Mouse (Mus musculus) midbrain, embryonic 13.5 days (tissue): ENCODE measurements around the gene Meioc. TPM values are rescaled to one million over a fixed set of nuclear protein-coding genes. Genes with fewer than 3 reads are reported as not detected.

ENCODE experiments used
- microRNA-seq: library from miRNA; unstranded; fragments of <30 nt; microRNA quantifications from one replicate; pipeline ENCODE4, GENCODE M21; 2016
- polyA plus RNA-seq: library from polyadenylated mRNA; unstranded; fragments of >200 nt; fragmentation: Nextera tagmentation; extraction: Ambion mirVana; gene quantifications from 2 replicates; pipeline ENCODE4 v1.2.1, GENCODE M21; 2015

Meioc gene
- polyA plus RNA-seq, 1 experiment from 2014 or later: 0.05 TPM

Small RNA genes lying within 50 kb of the gene (microRNA-seq; reads per million reads assigned to microRNA genes)
- not detected for gene Gm22920

Other genes starting within 250 kb of the Meioc start
- gene Grn, start 233.4 kb upstream of the Meioc start, polyA plus RNA-seq: 57.4 and 61.8 TPM in 2 replicates
- gene Fam171a2, start 216.0 kb upstream of the Meioc start, polyA plus RNA-seq: 10.9 and 18.4 TPM in 2 replicates
- gene Itga2b, start 193.6 kb upstream of the Meioc start, polyA plus RNA-seq: 4.9 and 6.0 TPM in 2 replicates
- gene Gpatch8, start 107.3 kb upstream of the Meioc start, polyA plus RNA-seq: 84.5 and 87.6 TPM in 2 replicates
- gene Gm11627, start 84.3 kb upstream of the Meioc start, polyA plus RNA-seq: 4.2 and 5.3 TPM in 2 replicates
- gene Fzd2, start 59.3 kb upstream of the Meioc start, polyA plus RNA-seq: 10.8 and 13.2 TPM in 2 replicates
- 41.6 and 49.1 TPM in 2 replicates for gene Ccdc43, start 34.1 kb downstream of the Meioc start, polyA plus RNA-seq
- 31.8 and 32.8 TPM in 2 replicates for gene Adam11, start 97.7 kb downstream of the Meioc start, polyA plus RNA-seq
- 49.6 and 53.3 TPM in 2 replicates for gene Gjc1, start 156.0 kb downstream of the Meioc start, polyA plus RNA-seq
- gene Higd1b, start 172.1 kb downstream of the Meioc start, polyA plus RNA-seq: 2.8 and 3.0 TPM in 2 replicates
- gene Eftud2, start 217.3 kb downstream of the Meioc start, polyA plus RNA-seq: 176 TPM in 2 replicates
- gene Ccdc103, start 217.5 kb downstream of the Meioc start, polyA plus RNA-seq: 1.8 and 2.3 TPM in 2 replicates
- not detected in 2 replicates for gene Fam187a, start 221.5 kb downstream of the Meioc start, polyA plus RNA-seq
- not detected in 2 replicates for gene Gfap, start 237.2 kb downstream of the Meioc start, polyA plus RNA-seq